Mouse (Mus musculus): ENCODE measurements around the gene Fbln7. TPM values are rescaled to one million over a fixed set of nuclear protein-coding genes. Genes with fewer than 3 reads are reported as not detected.

The Fbln7 gene
- 1 to 10 TPM; 4.6 to 4.9 TPM for total RNA-seq (2021)
- long read RNA-seq, experiment 1, partial matches to known transcripts, result 0 of 1 reads
- long read RNA-seq, experiment 1, other reads (novel, unspliced or antisense), result 1 of 1 reads
- long read RNA-seq, experiment 2, partial matches to known transcripts, result 0 of 3 reads
- long read RNA-seq, experiment 2, other reads (novel, unspliced or antisense), result 0 of 3 reads

DNA sequence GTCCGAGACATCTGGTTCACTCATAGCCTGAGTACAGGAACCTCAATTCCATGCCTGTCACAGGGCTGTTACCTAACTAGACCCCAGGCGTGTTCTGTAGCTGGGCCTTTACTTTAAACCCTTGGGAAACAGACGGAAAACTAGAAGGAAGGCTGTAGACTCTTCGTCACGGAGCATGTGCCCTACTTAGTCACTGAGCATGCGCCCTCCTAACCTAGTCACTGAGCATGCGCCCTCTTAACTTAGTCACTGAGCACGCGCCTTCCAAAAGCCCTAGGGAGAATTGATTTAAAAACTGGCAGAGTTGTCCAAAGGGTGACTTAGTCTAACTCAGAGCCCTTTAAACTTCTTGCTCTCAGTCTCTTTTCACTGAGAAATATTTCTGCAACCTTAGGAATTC, at the start of gene Fbln7:
TSS of gene Fbln7 (plus strand) at position 346 of the 400 bp plus-strand sequence.
- no peak for DNase-seq

DNA sequence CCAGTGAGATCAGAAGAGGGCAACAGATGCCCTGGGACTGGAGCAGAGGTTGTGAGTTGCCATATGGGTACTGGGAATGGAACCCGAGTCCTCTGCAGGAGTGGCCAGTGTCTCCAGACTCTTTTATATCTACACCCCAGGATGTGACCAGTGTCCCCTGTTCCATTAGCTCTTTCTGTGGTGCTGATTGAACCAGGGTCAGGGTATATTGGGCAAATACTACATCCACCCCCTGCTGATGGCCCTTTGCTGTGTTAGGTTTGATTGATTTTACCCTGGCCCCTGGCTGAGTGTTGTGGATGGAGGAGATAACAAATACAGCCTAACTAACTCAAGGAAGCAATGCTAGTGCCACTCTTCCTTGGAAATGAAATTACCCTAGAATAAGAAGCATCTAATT, 46.5 kb upstream of the Fbln7 start:
- DNase-seq, result no peak

DNA sequence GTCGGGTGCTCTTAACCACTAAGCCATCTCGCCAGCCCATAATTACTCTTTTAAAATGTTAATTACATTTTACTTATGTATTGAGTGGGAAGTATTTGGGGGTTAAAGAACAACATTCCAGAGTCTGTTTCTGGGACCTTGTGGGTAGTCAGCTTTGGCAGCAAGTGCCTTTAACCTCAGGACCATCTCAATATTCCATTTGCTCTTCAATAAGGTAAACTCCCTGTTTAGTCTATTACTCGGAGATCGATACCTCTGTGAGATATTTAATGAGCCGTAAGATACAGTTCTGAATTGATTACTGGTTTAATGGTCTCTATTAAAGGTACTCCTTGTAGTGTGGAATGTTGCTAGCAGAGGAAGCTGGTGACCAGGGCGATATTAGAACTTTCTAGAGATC, 45.9 kb upstream of the Fbln7 start:
- no peak for DNase-seq

DNA sequence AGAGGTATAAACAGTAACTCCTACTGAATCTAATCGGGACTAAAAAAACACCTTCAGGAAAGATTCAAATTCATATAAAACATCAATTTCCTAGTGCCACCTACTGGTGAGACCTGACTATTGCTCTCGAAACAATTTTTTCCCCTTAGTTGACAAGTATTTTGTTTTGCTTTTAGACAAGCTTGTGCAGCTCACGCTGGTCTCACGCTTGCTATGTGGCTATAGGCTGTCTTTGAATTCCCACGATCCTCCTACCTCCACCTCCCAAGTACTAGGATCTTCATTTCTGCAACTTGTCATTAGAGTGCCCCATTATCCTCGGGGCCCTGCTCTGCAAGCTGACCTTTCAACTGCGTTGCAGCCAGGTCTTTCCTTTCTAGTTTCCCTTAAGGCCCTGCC, 45.4 kb upstream of the Fbln7 start:
- no peak for DNase-seq

GRCm38 (mm10) chr2:128817786-128818681, 44.7 kb upstream of the Fbln7 start, which contains the start of gene Tmem87b:
Gene Tmem87b, plus strand, starts transcription at chr2:128818118.
- peak; percentile 96 for DNase-seq

- peak; percentile 22 to 40 for DNase-seq
Observed at GRCm38 (mm10) chr2:128818956-128819643, 43.7 kb upstream of the Fbln7 start.

- DNase-seq, result no peak
Observed at GRCm38 (mm10) chr2:128820631-128821030, 42.1 kb upstream of the Fbln7 start.

- no peak for DNase-seq
Observed at GRCm38 (mm10) chr2:128823893-128824292, 38.9 kb upstream of the Fbln7 start.

GRCm38 (mm10) chr2:128827787-128828186, 35.0 kb upstream of the Fbln7 start:
- no peak for DNase-seq

DNA sequence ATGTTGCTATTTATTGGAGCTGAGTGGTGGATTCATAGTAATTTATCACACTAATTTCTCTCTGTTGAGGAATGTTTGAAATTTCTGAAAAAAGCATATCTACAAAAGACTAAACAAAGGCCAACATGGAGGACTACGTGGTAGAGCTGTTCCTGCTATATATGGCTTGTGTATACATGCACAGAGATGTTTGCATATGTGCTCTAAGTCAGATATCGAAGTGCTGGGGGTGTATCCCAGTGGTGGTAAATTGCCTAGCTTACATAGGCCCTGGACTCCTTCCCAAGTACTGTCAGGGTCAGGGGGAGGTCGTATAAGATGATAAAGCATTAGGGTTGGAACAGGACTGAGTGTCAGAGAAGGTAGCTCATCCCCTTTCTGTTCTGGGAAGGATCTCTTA, 30.2 kb upstream of the Fbln7 start:
- no peak for DNase-seq

DNA sequence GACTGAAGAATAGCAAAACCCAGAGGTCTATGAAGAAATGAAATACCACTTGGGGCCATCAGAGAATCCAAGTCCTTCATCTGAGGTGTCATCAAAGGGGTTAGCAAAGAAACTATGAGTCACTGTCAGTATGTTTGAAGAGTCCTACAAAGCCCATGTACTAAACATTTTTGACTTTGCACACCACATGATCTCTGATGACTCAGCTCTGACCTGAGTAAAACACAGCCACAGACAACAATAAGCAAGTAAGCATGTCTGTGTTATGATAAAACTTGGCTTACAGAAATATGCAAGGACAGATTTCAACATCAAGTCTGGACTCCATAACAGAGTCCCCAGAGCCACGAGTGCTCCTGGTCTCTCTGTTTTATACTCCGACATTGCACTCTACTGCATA, 29.7 kb upstream of the Fbln7 start:
- DNase-seq, result peak; percentile 9 to 25

- no peak for DNase-seq
Observed at GRCm38 (mm10) chr2:128833435-128833834, 29.3 kb upstream of the Fbln7 start.

DNA sequence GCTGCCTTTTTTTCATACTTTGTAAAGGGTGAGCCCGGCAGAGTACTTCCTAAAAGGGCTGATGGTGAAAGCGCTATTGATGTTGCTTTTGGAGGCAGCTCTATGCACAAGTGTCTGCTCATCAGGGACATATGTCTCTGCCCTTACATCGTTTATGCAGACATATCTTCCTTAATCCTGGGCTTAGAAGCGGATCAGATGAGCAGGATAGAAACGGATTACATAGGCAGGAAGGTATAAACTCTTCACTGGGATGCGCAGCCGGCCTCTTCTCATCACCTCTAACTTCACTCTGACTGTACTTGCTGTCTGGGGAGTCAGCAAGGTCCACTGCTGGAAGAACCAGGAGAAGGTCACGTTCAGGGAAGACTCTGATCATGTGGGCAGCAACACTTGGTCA, 25.2 kb upstream of the Fbln7 start:
- DNase-seq, result no peak

GRCm38 (mm10) chr2:128838611-128839010, 24.2 kb upstream of the Fbln7 start:
- DNase-seq, result no peak

DNA sequence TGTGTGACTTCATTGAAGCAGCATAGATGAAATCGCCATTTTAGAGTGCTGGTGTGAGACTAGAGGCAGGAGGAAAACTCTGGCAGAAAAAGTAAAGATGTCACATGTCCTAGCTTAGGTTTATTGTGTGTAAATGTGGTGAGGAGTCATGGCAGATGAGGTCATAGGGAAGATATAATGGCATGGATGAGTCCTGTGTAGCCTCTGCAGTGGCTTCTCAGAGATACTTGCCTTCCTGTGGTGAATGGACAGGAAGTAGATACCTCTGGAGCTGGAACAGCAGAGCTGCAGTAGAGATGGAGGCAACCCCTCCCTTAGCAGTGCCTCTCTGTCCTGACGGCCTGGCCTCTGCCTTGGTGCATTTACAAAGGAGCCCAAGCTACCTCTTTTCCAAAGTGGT, 23.3 kb upstream of the Fbln7 start:
- DNase-seq, result no peak

DNA sequence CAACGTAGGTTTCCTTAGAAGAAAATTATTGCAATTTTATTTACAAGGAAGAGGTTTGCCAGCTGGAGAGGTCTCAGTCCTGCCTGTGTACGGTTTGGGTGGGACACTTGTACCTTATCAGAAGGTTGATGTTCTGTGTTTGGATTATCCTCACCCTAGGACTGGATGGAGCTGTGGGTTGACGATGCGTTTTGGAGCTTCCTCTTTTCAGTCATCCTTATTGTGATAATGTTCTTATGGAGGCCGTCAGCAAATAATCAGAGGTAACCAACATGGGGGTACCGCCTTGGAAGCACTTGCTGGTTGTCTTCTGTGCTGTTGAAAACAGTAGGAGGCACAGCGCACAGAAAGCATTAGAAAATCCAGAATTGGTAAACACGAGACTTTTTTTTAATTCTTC, 20.3 kb upstream of the Fbln7 start:
- no peak for DNase-seq

DNA sequence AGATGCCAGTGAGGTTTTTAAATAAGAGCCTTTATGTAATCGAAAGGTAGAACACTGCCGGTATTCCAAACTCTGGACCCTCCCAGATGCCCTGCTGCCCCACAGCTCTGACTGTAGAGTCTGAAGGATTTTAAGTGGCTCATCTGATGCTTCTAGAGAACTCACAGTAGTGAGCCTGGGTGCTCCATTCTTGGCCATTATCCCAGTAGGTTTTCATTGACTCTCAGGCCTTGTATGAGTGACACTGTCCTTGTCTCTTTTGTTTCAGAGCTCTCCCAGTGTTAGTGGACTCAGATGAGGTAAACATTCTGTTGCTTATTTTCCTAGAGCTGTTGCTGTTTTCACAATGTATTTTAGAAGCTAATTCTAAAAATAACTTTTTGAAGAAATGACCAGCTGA, 12.7 kb upstream of the Fbln7 start:
- no peak for DNase-seq

DNA sequence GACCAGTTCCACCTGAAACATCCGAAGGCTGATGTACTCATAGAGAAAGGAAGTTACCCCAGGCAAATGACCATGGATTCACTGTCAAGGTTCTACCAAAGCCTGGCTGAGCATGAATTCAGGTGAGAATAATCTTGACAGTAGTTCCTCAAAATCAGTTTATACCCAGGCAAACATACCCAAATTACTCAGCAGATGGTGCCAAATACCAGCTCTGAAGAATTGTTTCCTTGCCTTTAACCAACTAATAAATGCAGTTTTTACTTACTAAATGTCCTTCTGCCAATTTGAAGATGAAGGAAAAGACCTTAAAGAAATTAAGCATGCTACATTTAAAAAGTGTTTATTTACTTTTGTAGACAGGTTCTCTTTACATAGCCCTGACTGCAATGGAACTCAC, 6.1 kb upstream of the Fbln7 start:
- DNase-seq, result no peak

- no peak for DNase-seq
Observed at GRCm38 (mm10) chr2:128858962-128859361, 3.8 kb upstream of the Fbln7 start.

DNA sequence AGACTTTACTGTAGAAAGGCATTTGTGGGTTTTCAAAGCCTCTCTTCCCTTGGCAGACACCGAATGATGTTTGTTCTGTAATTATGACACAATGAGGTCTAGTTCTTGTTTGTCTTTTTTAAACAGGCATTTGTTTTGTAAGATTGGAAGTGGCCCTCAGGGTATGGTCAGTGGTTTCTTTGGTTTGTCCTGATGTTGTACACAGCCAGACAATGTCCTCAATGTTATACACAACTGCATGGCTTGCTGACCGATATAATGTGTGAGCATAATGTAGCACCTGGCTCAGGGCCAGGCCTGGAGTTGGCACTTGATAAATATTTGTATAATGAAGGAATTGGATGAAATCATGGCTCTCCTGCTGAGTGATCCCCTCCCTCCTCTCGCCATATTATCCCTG, 2.9 kb upstream of the Fbln7 start:
- no peak for DNase-seq

- peak; percentile 78 for DNase-seq
Observed at GRCm38 (mm10) chr2:128863777-128864331, 1.1 kb downstream of the Fbln7 start.

GRCm38 (mm10) chr2:128865061-128865460, 2.3 kb downstream of the Fbln7 start:
- no peak for DNase-seq

DNA sequence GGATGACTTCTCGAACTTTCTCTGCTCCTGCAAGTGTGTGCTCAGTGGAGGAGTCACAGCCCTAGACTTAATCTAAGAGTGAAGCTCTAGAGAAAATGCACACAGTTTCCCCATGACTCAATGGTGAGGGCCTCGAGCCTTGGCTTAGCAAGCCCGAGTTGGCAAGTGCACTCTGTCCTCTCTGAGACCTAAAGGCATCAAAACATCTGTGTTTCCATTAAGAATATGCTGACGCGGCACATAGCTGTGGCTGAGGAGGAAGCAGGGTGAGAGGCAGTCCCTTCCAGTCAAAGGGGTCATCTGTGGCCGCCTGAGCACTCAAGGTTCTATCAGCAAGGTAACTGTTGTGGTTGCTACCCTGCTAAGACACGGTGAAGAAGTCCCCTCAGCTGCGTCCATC, 8.9 kb downstream of the Fbln7 start:
- no peak for DNase-seq

All from adrenal gland, postnatal 36 days (tissue).